Mouse (Mus musculus) activated CD4-positive, CD25-positive, alpha-beta regulatory T cell, adult 4 months (primary cell): Measurements from ENCODE around the gene H2afb2. TPM values are rescaled to one million over a fixed set of nuclear protein-coding genes. Genes with fewer than 3 reads are reported as not detected.

ENCODE experiments used
- ATAC-seq: one replicate; pipeline ENCODE4 v1.8.0; 2017
- polyA plus RNA-seq, 2 experiments: library from polyadenylated mRNA; unstranded; fragments of 100-300 nt; shearing (Covaris generic); gene quantifications; one replicate each; pipeline ENCODE4 v1.2.1; 2017

Gene H2afb2
- not detected for polyA plus RNA-seq

DNA sequence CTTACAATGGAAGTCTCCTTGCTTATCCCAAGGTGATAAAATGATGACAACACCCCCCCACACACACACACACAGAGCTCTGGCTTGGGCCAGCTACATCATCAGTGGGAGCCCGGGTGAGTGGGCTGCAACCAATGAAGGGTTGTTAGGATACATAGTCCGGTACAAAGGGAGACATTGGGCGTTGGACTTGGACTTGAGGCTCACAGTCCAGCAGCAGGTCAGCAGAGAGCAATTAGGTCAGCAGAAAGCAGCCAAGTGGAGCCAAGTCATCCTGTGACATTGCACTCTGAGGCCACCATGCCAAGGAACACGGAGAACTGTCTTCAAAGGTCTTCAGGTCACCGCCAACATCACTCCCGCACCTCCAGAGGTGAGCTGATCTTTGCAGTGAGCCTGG, at the start of gene H2afb2:
TSS of gene H2afb2 (plus strand) at position 301 of the 400 bp plus-strand sequence.
- no peak for ATAC-seq

Other genes starting within 250 kb of the H2afb2 start
- not detected for gene Cpxcr1, start 232.2 kb upstream of the H2afb2 start, polyA plus RNA-seq